Mouse (Mus musculus): Measurements from ENCODE around the gene Hemk1.

DNA sequence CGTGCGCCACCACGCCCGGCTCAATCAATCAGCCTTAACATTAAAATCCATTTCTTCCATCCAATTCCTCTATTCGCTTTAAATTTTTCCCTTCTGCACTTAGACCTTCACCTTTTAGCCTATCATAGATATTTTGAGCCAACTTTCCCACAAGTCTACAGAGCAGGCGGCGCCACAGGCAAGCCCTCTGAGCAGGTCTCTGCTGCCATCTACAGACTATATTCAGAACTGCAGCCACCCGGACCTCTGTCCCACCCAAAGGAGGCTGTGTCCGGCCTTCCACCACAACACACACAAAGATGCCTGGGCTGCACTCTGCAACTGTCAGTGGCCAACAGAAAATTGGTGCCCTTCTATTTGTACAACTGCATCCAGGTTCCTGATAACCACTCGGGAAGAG, 47.3 kb downstream of the Hemk1 start:
- peak; percentile 98 for TF ChIP-seq CTCF (conservative IDR thresholded peaks at IDR 0.05; ENCODE audit: low read length)
- no peak for TF ChIP-seq NANOG (IDR thresholded peaks at IDR 0.05; ENCODE audit: borderline replicate concordance, low read length)

Data from E14TG2a.4 (cell line).